Mouse (Mus musculus) NIH3T3 (cell line): Measurements from ENCODE around the gene Sec14l1.

Experiments
- DNase-seq: peaks from one replicate; pipeline ENCODE4 v3.0.0-alpha.2; 2012; ENCODE audit warnings: low read depth

Gene Sec14l1

GRCm38 (mm10) chr11:117088271-117088991, 26.5 kb upstream of the Sec14l1 start:
- peak; percentile 50 for DNase-seq

- DNase-seq: no peak
Observed at GRCm38 (mm10) chr11:117089673-117090419, 25.1 kb upstream of the Sec14l1 start.

- DNase-seq: no peak
Observed at GRCm38 (mm10) chr11:117091406-117091805, 23.6 kb upstream of the Sec14l1 start.

- DNase-seq: no peak
Observed at GRCm38 (mm10) chr11:117091845-117092244, 23.1 kb upstream of the Sec14l1 start.

- no peak for DNase-seq
Observed at GRCm38 (mm10) chr11:117092711-117093110, 22.3 kb upstream of the Sec14l1 start.

GRCm38 (mm10) chr11:117093900-117094552, 20.9 kb upstream of the Sec14l1 start:
- peak; percentile 56 for DNase-seq

- DNase-seq: no peak
Observed at GRCm38 (mm10) chr11:117094646-117095045, 20.3 kb upstream of the Sec14l1 start.

- no peak for DNase-seq
Observed at GRCm38 (mm10) chr11:117097021-117097420, 17.9 kb upstream of the Sec14l1 start.

GRCm38 (mm10) chr11:117098155-117098554, 16.8 kb upstream of the Sec14l1 start:
- DNase-seq: peak; percentile 76

- DNase-seq: peak; percentile 54
Observed at GRCm38 (mm10) chr11:117098784-117099183, 16.2 kb upstream of the Sec14l1 start.

- DNase-seq: no peak
Observed at GRCm38 (mm10) chr11:117099372-117099771, 15.6 kb upstream of the Sec14l1 start.

GRCm38 (mm10) chr11:117101351-117101921, 13.5 kb upstream of the Sec14l1 start:
- DNase-seq: peak; percentile 48

GRCm38 (mm10) chr11:117101925-117102717, 12.8 kb upstream of the Sec14l1 start:
- DNase-seq: no peak

- DNase-seq: peak; percentile 80
Observed at GRCm38 (mm10) chr11:117103523-117103922, 11.4 kb upstream of the Sec14l1 start.

GRCm38 (mm10) chr11:117104044-117104757, 10.8 kb upstream of the Sec14l1 start:
- peak; percentile 67 for DNase-seq

GRCm38 (mm10) chr11:117105315-117105714, 9.7 kb upstream of the Sec14l1 start:
- no peak for DNase-seq

- no peak for DNase-seq
Observed at GRCm38 (mm10) chr11:117105850-117106249, 9.1 kb upstream of the Sec14l1 start.

GRCm38 (mm10) chr11:117106633-117107334, 8.2 kb upstream of the Sec14l1 start:
- DNase-seq: no peak

- DNase-seq: no peak
Observed at GRCm38 (mm10) chr11:117107837-117108236, 7.1 kb upstream of the Sec14l1 start.

- DNase-seq: peak; percentile 98
Observed at GRCm38 (mm10) chr11:117108595-117108994, 6.4 kb upstream of the Sec14l1 start.
